Mouse (Mus musculus) forebrain, embryonic 14.5 days (tissue): ENCODE measurements around the gene Ipo4. TPM values are rescaled to one million over a fixed set of nuclear protein-coding genes. Genes with fewer than 3 reads are reported as not detected.

Experiments
- ATAC-seq: fragments of 200-750 bp; cut with Nextera tagmentation; 2 replicates; pipeline ENCODE4 v1.8.0; 2017; ENCODE audit warnings: mild to moderate bottlenecking, moderate library complexity
- DNase-seq: peaks from one replicate; pipeline ENCODE4 v3.0.0-alpha.2; 2015; ENCODE audit warnings: low spot score
- H3K27ac ChIP-seq: fragments of 300-500 bp; sonication (generic); 2 replicates; pipeline ENCODE4 v1.5.1; 2014; ENCODE audit warnings: low read depth, mild to moderate bottlenecking, control low read depth, low read length, moderate library complexity
- H3K27me3 ChIP-seq: fragments of 300-500 bp; sonication (generic); replicated peaks from 2 replicates; pipeline ENCODE4 v1.6.1; 2014; ENCODE audit warnings: low read length, control low read depth, mixed read lengths; ENCODE audit not compliant: control insufficient read depth, insufficient read depth
- H3K36me3 ChIP-seq: fragments of 300-500 bp; sonication (generic); 2 replicates; pipeline ENCODE4 v1.6.1; 2014; ENCODE audit warnings: low read length, control low read depth; ENCODE audit not compliant: control insufficient read depth, insufficient read depth
- H3K4me1 ChIP-seq: fragments of 300-500 bp; sonication (generic); 2 replicates; pipeline ENCODE4 v1.6.1; 2014; ENCODE audit warnings: antibody characterized with exemption, low read length, control low read depth; ENCODE audit not compliant: control insufficient read depth, insufficient read depth
- H3K4me2 ChIP-seq: fragments of 300-500 bp; sonication (generic); 2 replicates; pipeline ENCODE4 v1.6.1; 2014; ENCODE audit warnings: mild to moderate bottlenecking, control low read depth, low read length
- H3K4me3 ChIP-seq: fragments of 300-500 bp; sonication (generic); 2 replicates; pipeline ENCODE4 v1.5.1; 2014; ENCODE audit warnings: low read depth, low read length, control low read depth
- H3K9ac ChIP-seq: fragments of 300-500 bp; sonication (generic); 2 replicates; pipeline ENCODE4 v1.6.1; 2014; ENCODE audit warnings: mild to moderate bottlenecking, low read length, control low read depth, moderate library complexity
- H3K9me3 ChIP-seq: fragments of 300-500 bp; sonication (generic); replicated peaks from 2 replicates; pipeline ENCODE4 v1.6.1; 2016; ENCODE audit warnings: low read length, control low read depth, mixed read lengths; ENCODE audit not compliant: control insufficient read depth
- WGBS: fragments of 180-500 bp; shearing (Covaris S2); extraction: QIAGEN DNeasy Blood & Tissue Kit; methylation state at CpG from one replicate; pipeline ENCODE4 v1.1.7; 2014; 5-methylcytosine and 5-hydroxymethylcytosine counted together
- polyA plus RNA-seq: library from polyadenylated mRNA; unstranded; fragments of >200 nt; fragmentation: Nextera tagmentation; extraction: Ambion mirVana; gene quantifications from 2 replicates; pipeline ENCODE4 v1.2.1, GENCODE M21; 2014

Gene Ipo4
- polyA plus RNA-seq, 1 experiment from 2014 or later: 80.8 TPM

GRCm38 (mm10) chr14:55659960-55660573, 24.3 kb upstream of the Ipo4 start, which contains the start of gene Mdp1:
Gene Mdp1 (minus strand): TSS chr14:55660508.
- Histone ChIP-seq H3K4me3 (peak within 1 kb of the TSS; percentile 54), H3K27me3 (no peaks in the 10 kb centered on the region), H3K9ac (peak within 1 kb of the TSS; percentile 78), H3K4me2 (peak within 1 kb of the TSS; percentile 65), H3K27ac (peak within 1 kb of the TSS; percentile 45), H3K9me3 (no peaks in the 10 kb centered on the region), H3K4me1 (no peaks in the 10 kb centered on the region), H3K36me3 (peaks cover 26% of the 10 kb centered on the region)
- DNase-seq (peak; percentile 94), ATAC-seq (peak; percentile 96)
- WGBS: under 1% methylated on average over 39 of the region's 39 CpGs

GRCm38 (mm10) chr14:55658011-55658410, 22.3 kb upstream of the Ipo4 start:
- Histone ChIP-seq H3K4me3 (no peak overlapping the region), H3K9me3 (no peaks in the 10 kb centered on the region), H3K4me1 (no peaks in the 10 kb centered on the region), H3K27ac (no peak overlapping the region), H3K9ac (no peak overlapping the region), H3K4me2 (no peak overlapping the region), H3K36me3 (peaks cover 18% of the 10 kb centered on the region), H3K27me3 (no peaks in the 10 kb centered on the region)
- 92% methylated on average over 5 of the region's 5 CpGs for WGBS
- ATAC-seq (no peak), DNase-seq (no peak)

DNA sequence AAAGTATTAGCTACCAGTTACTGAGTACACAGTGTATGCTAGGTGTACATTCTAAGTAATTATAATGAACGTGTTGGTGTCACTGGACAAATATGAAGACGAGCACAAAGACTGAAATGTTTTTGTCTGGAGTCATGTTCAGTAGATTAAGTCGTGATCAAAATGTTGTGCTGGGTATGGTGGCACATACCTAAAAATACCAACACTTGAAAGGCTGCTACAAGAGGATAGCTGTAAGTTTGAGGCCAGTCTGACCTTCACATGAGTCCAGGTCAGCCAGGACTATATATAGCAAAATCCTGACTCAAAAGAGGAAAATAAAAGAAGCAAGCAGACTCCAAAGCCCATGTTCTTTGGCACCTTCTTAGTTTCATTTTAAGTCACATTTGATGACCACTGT, 21.2 kb upstream of the Ipo4 start:
- H3K9ac ChIP-seq: no peak overlapping the region
- WGBS: 91% methylated on average over 3 of the region's 3 CpGs
- no peak for ATAC-seq
- H3K27ac ChIP-seq: no peak overlapping the region
- no peak for DNase-seq
- no peaks in the 10 kb centered on the region for H3K4me1 ChIP-seq
- H3K4me2 ChIP-seq: no peak overlapping the region
- peaks cover 13% of the 10 kb centered on the region for H3K36me3 ChIP-seq
- no peaks in the 10 kb centered on the region for H3K9me3 ChIP-seq
- H3K4me3 ChIP-seq: no peak overlapping the region
- no peaks in the 10 kb centered on the region for H3K27me3 ChIP-seq

GRCm38 (mm10) chr14:55651528-55651927, 15.8 kb upstream of the Ipo4 start:
- no peak for ATAC-seq
- no peaks in the 10 kb centered on the region for H3K9me3 ChIP-seq
- no peak overlapping the region for H3K9ac ChIP-seq
- no peak for DNase-seq
- H3K4me2 ChIP-seq: no peak overlapping the region
- H3K27me3 ChIP-seq: no peaks in the 10 kb centered on the region
- peaks cover 5% of the 10 kb centered on the region; the same call in 1 of the 2 replicates for H3K36me3 ChIP-seq
- H3K27ac ChIP-seq: no peak overlapping the region
- WGBS: 90% methylated on average over 7 of the region's 7 CpGs
- no peak overlapping the region for H3K4me3 ChIP-seq
- H3K4me1 ChIP-seq: no peaks in the 10 kb centered on the region

DNA sequence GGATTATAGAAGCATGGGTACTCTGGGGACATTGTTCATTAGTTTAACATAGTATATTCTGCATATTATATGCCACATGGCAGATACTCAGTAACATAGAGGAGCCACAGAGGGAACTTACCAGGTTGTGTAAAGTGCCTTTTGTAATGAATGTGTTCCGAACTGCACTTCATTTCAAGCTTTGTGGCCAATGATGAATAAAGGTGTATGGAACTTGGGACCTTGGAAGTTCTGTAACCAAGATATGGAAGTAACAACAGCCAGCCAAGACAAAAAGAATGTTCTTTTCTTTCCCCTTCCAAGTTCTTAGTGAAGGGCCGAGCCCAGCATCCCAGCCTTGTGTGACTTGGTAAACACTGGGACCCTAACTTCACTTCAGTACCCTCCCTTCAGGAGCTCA, 14.1 kb upstream of the Ipo4 start, which contains the start of gene Tssk4:
Tssk4 (plus strand) TSS at position 301 of the 400 bp plus-strand sequence.
- Histone ChIP-seq H3K27me3 (no peaks in the 10 kb centered on the region), H3K27ac (no peak within 1 kb of the TSS), H3K4me1 (peaks cover 1% of the 10 kb centered on the region), H3K4me3 (no peak within 1 kb of the TSS), H3K36me3 (peaks cover 10% of the 10 kb centered on the region; the same call in 1 of the 2 replicates), H3K9me3 (no peaks in the 10 kb centered on the region), H3K9ac (no peak within 1 kb of the TSS), H3K4me2 (no peak within 1 kb of the TSS)
- no peak for DNase-seq
- 98% methylated on average over 2 of the region's 2 CpGs for WGBS
- ATAC-seq: no peak

DNA sequence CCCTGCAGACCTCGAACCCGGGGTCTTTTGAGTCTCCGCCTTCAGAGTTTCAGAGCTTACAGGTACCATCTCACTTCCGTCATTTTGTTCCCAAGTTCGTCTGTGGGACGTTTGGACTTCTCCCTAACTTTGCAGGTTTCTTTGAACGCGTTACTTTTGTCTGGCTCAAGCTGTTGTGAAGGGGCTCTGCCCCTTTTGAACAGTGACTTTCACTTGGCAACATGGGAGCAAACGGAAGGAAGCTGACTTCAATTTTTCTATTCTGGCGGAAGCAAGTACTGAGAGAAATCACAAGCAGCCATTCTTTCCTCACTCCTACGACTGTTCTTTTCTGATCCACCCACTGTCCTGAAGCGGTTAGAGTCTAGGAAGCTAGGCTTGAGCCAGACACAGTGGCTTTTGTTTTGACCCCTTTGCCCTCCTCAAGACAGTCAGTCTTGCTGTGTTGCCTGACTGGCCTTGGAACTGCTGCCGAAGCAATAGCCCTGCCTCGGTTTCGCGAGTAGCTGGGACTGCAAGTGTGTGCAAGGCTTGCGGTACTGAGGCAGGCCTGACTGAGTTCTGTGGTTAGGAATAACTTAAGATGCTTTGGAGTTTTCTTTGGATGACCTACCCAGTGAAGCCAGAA, 8.6 kb upstream of the Ipo4 start:
- peak overlapping the region; percentile 94 for H3K9ac ChIP-seq
- no peaks in the 10 kb centered on the region for H3K27me3 ChIP-seq
- no peak for DNase-seq
- no peak for ATAC-seq
- WGBS: 31% methylated on average over 17 of the region's 17 CpGs
- H3K4me2 ChIP-seq: peak overlapping the region; percentile 81
- no peak overlapping the region for H3K27ac ChIP-seq
- peak overlapping the region; percentile 91 for H3K4me3 ChIP-seq
- no peaks in the 10 kb centered on the region for H3K9me3 ChIP-seq
- peaks cover 34% of the 10 kb centered on the region for H3K36me3 ChIP-seq
- peaks cover 17% of the 10 kb centered on the region for H3K4me1 ChIP-seq

GRCm38 (mm10) chr14:55643060-55643907, 7.5 kb upstream of the Ipo4 start, which contains the start of gene Tm9sf1:
Gene Tm9sf1 (minus strand): TSS chr14:55643806.
- under 1% methylated on average over 85 of the region's 89 CpGs for WGBS
- Histone ChIP-seq H3K27me3 (no peaks in the 10 kb centered on the region), H3K4me2 (peak within 1 kb of the TSS; percentile 81), H3K9ac (peak within 1 kb of the TSS; percentile 94), H3K27ac (peak within 1 kb of the TSS; percentile 95), H3K4me3 (peak within 1 kb of the TSS; percentile 91), H3K36me3 (peaks cover 45% of the 10 kb centered on the region), H3K9me3 (no peaks in the 10 kb centered on the region), H3K4me1 (peaks cover 17% of the 10 kb centered on the region)
- peak; percentile 85 for DNase-seq
- peak; percentile 92 for ATAC-seq

DNA sequence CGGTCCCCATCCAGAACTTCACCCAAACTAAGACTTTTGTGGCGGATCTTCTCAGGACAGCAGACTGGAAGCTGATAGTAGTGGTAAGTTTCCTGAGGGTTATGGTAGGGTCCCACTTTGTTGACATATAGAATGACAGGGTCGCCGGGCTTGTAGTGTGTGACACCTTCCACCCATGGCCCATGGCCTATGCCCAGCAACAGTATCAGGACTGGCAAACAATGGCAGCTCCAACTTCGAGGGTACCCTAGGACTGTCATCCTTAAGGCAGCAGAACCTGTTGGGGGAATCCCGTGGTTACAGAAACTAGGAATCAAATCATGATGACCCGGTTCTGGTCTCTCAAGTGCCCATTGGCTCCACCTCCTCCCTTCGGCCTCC, 6.9 kb upstream of the Ipo4 start:
- no peaks in the 10 kb centered on the region for H3K9me3 ChIP-seq
- H3K9ac ChIP-seq: peak overlapping the region; percentile 94
- peaks cover 17% of the 10 kb centered on the region for H3K4me1 ChIP-seq
- ATAC-seq: peak; percentile 19; the same call in 1 of the 2 replicates
- peak overlapping the region; percentile 81 for H3K4me2 ChIP-seq
- peak overlapping the region; percentile 91 for H3K4me3 ChIP-seq
- H3K27me3 ChIP-seq: no peaks in the 10 kb centered on the region
- H3K27ac ChIP-seq: peak overlapping the region; percentile 95
- no peak for DNase-seq
- 20% methylated on average over 8 of the region's 8 CpGs for WGBS
- H3K36me3 ChIP-seq: peaks cover 51% of the 10 kb centered on the region
